Mouse (Mus musculus) CD4-positive helper T cell, adult 2 months (primary cell): ENCODE results near the gene Tent2.

Experiments used
- DNase-seq: peaks from one replicate; pipeline ENCODE4 v3.0.0-alpha.2; 2012; ENCODE audit warnings: low read depth, missing footprints, low spot score

The Tent2 gene

GRCm38 (mm10) chr13:93143819-93144283, 48.3 kb downstream of the Tent2 start:
- DNase-seq = no peak

GRCm38 (mm10) chr13:93141184-93141583, 51.0 kb downstream of the Tent2 start:
- no peak for DNase-seq

GRCm38 (mm10) chr13:93138059-93138458, 54.1 kb downstream of the Tent2 start:
- no peak for DNase-seq

GRCm38 (mm10) chr13:93137098-93137497, 55.1 kb downstream of the Tent2 start:
- DNase-seq = no peak

- no peak for DNase-seq
These were observed 55.9 kb downstream of the Tent2 start for GRCm38 (mm10) chr13:93136251-93136650.

- no peak for DNase-seq
These were observed 56.7 kb downstream of the Tent2 start for GRCm38 (mm10) chr13:93135501-93135900.

- DNase-seq = no peak
These were observed 61.5 kb downstream of the Tent2 start for GRCm38 (mm10) chr13:93130674-93131073.

- no peak for DNase-seq
These were observed 63.2 kb downstream of the Tent2 start for GRCm38 (mm10) chr13:93128961-93129360.

GRCm38 (mm10) chr13:93128111-93128860, 63.9 kb downstream of the Tent2 start:
- no peak for DNase-seq

- no peak for DNase-seq
These were observed 69.9 kb downstream of the Tent2 start for GRCm38 (mm10) chr13:93122321-93122720.

- DNase-seq = no peak
These were observed 74.9 kb downstream of the Tent2 start for GRCm38 (mm10) chr13:93117241-93117640.

GRCm38 (mm10) chr13:93102340-93103090, 89.7 kb downstream of the Tent2 start:
- no peak for DNase-seq

GRCm38 (mm10) chr13:93098596-93098995, 93.6 kb downstream of the Tent2 start:
- DNase-seq = no peak

GRCm38 (mm10) chr13:93096643-93097042, 95.5 kb downstream of the Tent2 start:
- DNase-seq = no peak
